Mouse (Mus musculus) hindbrain, postnatal 0 days (tissue): ENCODE results near the gene Hils1. TPM values are rescaled to one million over a fixed set of nuclear protein-coding genes. Genes with fewer than 3 reads are reported as not detected.
A peak's percentile ranks its signal among the peaks of the same experiment; 100 is the strongest.

Experiments used
- ATAC-seq: fragments of 200-750 bp; cut with Nextera tagmentation; 2 replicates; pipeline ENCODE4 v1.8.0; 2017; ENCODE audit warnings: mild to moderate bottlenecking, moderate TSS enrichment, moderate library complexity
- DNase-seq: peaks from one replicate; pipeline ENCODE4 v3.0.0-alpha.2; 2015; ENCODE audit warnings: low spot score
- H3K27ac ChIP-seq: fragments of 300-500 bp; sonication (generic); 2 replicates; pipeline ENCODE4 v1.5.1; 2014; ENCODE audit warnings: mild to moderate bottlenecking
- H3K27me3 ChIP-seq: fragments of 300-500 bp; sonication (generic); 2 replicates; pipeline ENCODE4 v1.6.1; 2014; ENCODE audit warnings: low read length, mixed read lengths; ENCODE audit not compliant: insufficient read depth
- H3K36me3 ChIP-seq: fragments of 300-500 bp; sonication (generic); 2 replicates; pipeline ENCODE4 v1.6.1; 2014; ENCODE audit warnings: low read length, mixed read lengths; ENCODE audit not compliant: insufficient read depth
- H3K4me1 ChIP-seq: fragments of 300-500 bp; sonication (generic); 2 replicates; pipeline ENCODE4 v1.6.1; 2014; ENCODE audit warnings: antibody characterized with exemption, low read length, mixed read lengths; ENCODE audit not compliant: insufficient read depth
- H3K4me2 ChIP-seq: fragments of 300-500 bp; sonication (generic); 2 replicates; pipeline ENCODE4 v1.6.1; 2014; ENCODE audit warnings: low read depth, mild to moderate bottlenecking, low read length, moderate library complexity, mixed read lengths
- H3K4me3 ChIP-seq: fragments of 300-500 bp; sonication (generic); 2 replicates; pipeline ENCODE4 v1.5.1; 2014; ENCODE audit warnings: low read length
- H3K9ac ChIP-seq: fragments of 300-500 bp; sonication (generic); replicated peaks from 2 replicates; pipeline ENCODE4 v1.6.1; 2014; ENCODE audit warnings: mild to moderate bottlenecking, low read length, moderate library complexity, mixed read lengths
- H3K9me3 ChIP-seq: fragments of 300-500 bp; sonication (generic); 2 replicates; pipeline ENCODE4 v1.6.1; 2016; ENCODE audit warnings: low read length, mixed read lengths
- CTCF ChIP-seq: IDR thresholded peaks from 2 replicates; pipeline ENCODE4 v1.5.1; 2016; ENCODE audit warnings: antibody characterized with exemption, control low read depth, low read depth
- WGBS: fragments of 180-500 bp; shearing (Covaris S2); extraction: QIAGEN DNeasy Blood & Tissue Kit; methylation state at CpG from one replicate; pipeline ENCODE4 v1.1.7; 2014; 5-methylcytosine and 5-hydroxymethylcytosine counted together
- polyA plus RNA-seq: library from polyadenylated mRNA; unstranded; fragments of >200 nt; fragmentation: Nextera tagmentation; extraction: Ambion mirVana; gene quantifications from 2 replicates; pipeline ENCODE4 v1.2.1, GENCODE M21; 2015
- total RNA-seq: library from RNA; depleted of rRNA; stranded (reverse); fragments of >200 nt; gene quantifications from 2 replicates; pipeline ENCODE4 v1.2.3, GENCODE M21; 2014; rRNA removed

Gene Hils1
- total and polyA plus RNA-seq, 2 experiments from 2014 or later: not detected

DNA sequence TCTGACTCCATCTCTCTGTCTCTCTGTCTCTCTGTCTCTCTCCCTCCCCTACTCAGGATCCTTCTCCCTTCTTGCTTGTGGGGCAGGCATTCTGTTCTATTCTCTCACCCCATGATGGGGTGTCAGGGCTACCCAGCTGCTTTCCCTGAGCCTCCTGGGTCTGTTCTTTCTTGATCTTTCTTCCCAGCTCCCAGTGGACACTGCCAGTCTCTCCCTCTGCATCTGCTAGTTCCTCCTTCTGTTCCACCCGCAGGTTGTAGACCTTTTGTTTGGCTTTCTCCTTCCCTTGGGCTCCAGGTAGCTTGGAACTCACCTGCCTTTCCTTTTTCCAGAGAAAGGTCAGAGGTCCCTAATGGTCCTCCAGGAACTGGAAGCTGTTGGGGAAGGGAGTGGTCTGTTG is 44.0 kb downstream of the Hils1 start:
- Histone ChIP-seq H3K9me3 (no peaks in the 10 kb centered on the region), H3K27me3 (no peaks in the 10 kb centered on the region), H3K9ac (peak overlapping the region; percentile 97), H3K36me3 (peaks cover 13% of the 10 kb centered on the region), H3K4me1 (peaks cover 38% of the 10 kb centered on the region), H3K4me2 (peak overlapping the region; percentile 79), H3K4me3 (peak overlapping the region; percentile 93), H3K27ac (peak overlapping the region; percentile 41; the same call in 1 of the 2 replicates)
- TF ChIP-seq CTCF: no peak
- ATAC-seq (no peak), DNase-seq (no peak)
- WGBS: 24% methylated on average over 1 of the region's 1 CpGs

DNA sequence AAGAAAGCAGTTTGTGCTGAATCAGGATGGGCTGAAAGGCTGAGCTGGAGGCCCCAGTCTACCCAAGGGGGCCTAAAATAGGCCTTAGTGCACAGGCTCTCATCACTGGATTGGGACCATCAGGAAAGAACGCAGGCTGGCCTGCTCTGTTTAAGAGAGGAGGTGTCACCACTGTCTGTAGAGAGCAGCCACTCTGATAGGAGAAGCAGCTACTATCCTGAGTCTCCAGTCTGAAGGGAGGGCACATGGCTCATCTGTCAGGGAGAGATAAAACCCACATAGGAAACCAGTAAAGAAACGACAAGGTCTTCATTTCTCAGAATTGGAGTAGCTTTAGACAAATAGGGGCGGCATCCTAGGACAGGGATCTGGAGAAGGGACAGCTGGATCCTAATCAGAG is 44.7 kb downstream of the Hils1 start:
- Histone ChIP-seq H3K9me3 (no peaks in the 10 kb centered on the region), H3K4me1 (peaks cover 32% of the 10 kb centered on the region), H3K27ac (peak overlapping the region; percentile 41), H3K4me3 (peak overlapping the region; percentile 93), H3K36me3 (peaks cover 13% of the 10 kb centered on the region), H3K27me3 (no peaks in the 10 kb centered on the region), H3K9ac (peak overlapping the region; percentile 97), H3K4me2 (peak overlapping the region; percentile 79)
- WGBS: 43% methylated on average over 3 of the region's 3 CpGs
- DNase-seq: no peak
- ATAC-seq: no peak
- TF ChIP-seq CTCF: no peak

DNA sequence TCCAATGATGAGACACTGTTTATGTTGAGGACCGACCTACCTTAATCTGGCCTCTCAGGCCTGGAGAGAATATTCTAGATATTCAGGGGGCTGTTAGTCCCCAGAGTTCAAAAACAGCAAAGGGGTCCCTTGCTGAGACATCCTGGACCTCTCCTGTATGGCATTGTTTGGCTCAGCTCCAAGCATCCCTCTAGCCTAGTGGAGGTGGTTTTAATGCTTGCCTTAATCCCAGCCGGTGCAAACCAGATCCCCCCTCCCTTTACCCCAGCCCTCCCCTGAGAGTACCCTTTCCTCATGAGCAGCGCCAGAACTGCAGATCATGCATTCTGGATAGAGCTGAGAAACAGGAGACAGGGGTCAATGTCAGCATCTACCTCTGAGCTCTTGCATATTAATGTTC is 45.1 kb downstream of the Hils1 start:
- Histone ChIP-seq H3K4me2 (peak overlapping the region; percentile 79), H3K4me1 (peaks cover 30% of the 10 kb centered on the region), H3K9ac (peak overlapping the region; percentile 97), H3K36me3 (peaks cover 13% of the 10 kb centered on the region), H3K9me3 (no peaks in the 10 kb centered on the region), H3K27me3 (no peaks in the 10 kb centered on the region), H3K27ac (peak overlapping the region; percentile 41; the same call in 1 of the 2 replicates), H3K4me3 (peak overlapping the region; percentile 93; the same call in 1 of the 2 replicates)
- DNase-seq (no peak), ATAC-seq (no peak)
- WGBS: 28% methylated on average over 3 of the region's 3 CpGs
- TF ChIP-seq CTCF: no peak

DNA sequence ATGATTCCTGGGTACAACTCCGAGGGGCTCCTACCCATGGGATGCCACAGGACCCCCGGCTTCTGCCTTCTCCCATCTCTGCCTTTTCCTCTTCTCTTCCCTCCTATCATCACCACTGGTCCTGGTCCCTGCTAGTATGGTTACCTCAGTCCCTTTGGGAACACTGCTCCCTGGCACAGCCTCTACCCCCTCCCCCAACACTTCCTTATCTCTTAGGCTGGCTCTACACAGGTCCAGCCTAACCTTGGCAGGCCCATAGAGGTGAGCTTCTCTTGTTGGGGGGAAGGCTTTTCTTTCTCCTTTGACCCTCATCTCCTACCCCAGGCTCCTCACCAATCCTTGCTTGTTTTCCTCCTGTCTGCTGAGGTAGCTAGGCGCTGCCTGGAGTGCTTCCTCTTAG is 48.1 kb downstream of the Hils1 start:
- Histone ChIP-seq H3K27me3 (no peaks in the 10 kb centered on the region), H3K9ac (no peak overlapping the region), H3K36me3 (peaks cover 20% of the 10 kb centered on the region), H3K9me3 (no peaks in the 10 kb centered on the region), H3K4me1 (peaks cover 24% of the 10 kb centered on the region), H3K4me2 (no peak overlapping the region), H3K4me3 (no peak overlapping the region), H3K27ac (no peak overlapping the region)
- no peak for ATAC-seq
- no peak for DNase-seq
- TF ChIP-seq CTCF: no peak
- WGBS: 71% methylated on average over 3 of the region's 3 CpGs

Other genes starting within 250 kb of the Hils1 start
- gene Cdc34b, start 225.8 kb upstream of the Hils1 start, total RNA-seq: 0.18 and 1.2 TPM in 2 replicates
- gene Cdc34b, start 225.8 kb upstream of the Hils1 start, polyA plus RNA-seq: 0.30 TPM in 1 of 2 replicates, not detected in the other
- not detected in 2 replicates for gene Tmem92, start 184.9 kb upstream of the Hils1 start, total RNA-seq
- not detected in 2 replicates for gene Tmem92, start 184.9 kb upstream of the Hils1 start, polyA plus RNA-seq
- gene Col1a1, start 31.4 kb upstream of the Hils1 start, total RNA-seq: 48.3 and 53.0 TPM in 2 replicates
- 56.5 and 73.3 TPM in 2 replicates for gene Col1a1, start 31.4 kb upstream of the Hils1 start, polyA plus RNA-seq
- gene Sgca, start 8.7 kb downstream of the Hils1 start, total RNA-seq: 0.36 and 0.52 TPM in 2 replicates
- 0.26 and 0.28 TPM in 2 replicates for gene Sgca, start 8.7 kb downstream of the Hils1 start, polyA plus RNA-seq
- gene Ppp1r9b, start 23.4 kb downstream of the Hils1 start, total RNA-seq: 170 and 190 TPM in 2 replicates
- gene Ppp1r9b, start 23.4 kb downstream of the Hils1 start, polyA plus RNA-seq: 18.8 and 19.4 TPM in 2 replicates
- gene Samd14, start 42.3 kb downstream of the Hils1 start, total RNA-seq: 216 and 223 TPM in 2 replicates
- gene Samd14, start 42.3 kb downstream of the Hils1 start, polyA plus RNA-seq: 128 and 137 TPM in 2 replicates
- gene Pdk2, start 73.8 kb downstream of the Hils1 start, total RNA-seq: 25.0 and 32.0 TPM in 2 replicates
- gene Pdk2, start 73.8 kb downstream of the Hils1 start, polyA plus RNA-seq: 46.8 and 49.0 TPM in 2 replicates
- 55.4 and 68.8 TPM in 2 replicates for gene Itga3, start 109.2 kb downstream of the Hils1 start, total RNA-seq
- 13.2 and 14.4 TPM in 2 replicates for gene Itga3, start 109.2 kb downstream of the Hils1 start, polyA plus RNA-seq
- 0.18 and 0.37 TPM in 2 replicates for gene Dlx3, start 152.5 kb downstream of the Hils1 start, total RNA-seq
- 0.23 and 0.28 TPM in 2 replicates for gene Dlx3, start 152.5 kb downstream of the Hils1 start, polyA plus RNA-seq
- gene Dlx4, start 178.7 kb downstream of the Hils1 start, total RNA-seq: 0.52 and 0.68 TPM in 2 replicates
- gene Dlx4, start 178.7 kb downstream of the Hils1 start, polyA plus RNA-seq: 0.29 and 0.43 TPM in 2 replicates